21 mouse cellular contexts compared by ENCODE assay signal in genomic region chr11:100465229-100465792, GRCm38 (mm10). TPM values are rescaled to one million over a fixed set of nuclear protein-coding genes. Genes with fewer than 3 reads are reported as not detected.
"Had no signal": no experiment of that assay in that cellular context is flagged by ENCODE, and none has a peak within 500 bp of the region (broad histone marks: within the 10 kb centered on the region; RNA-seq: fewer than 3 reads in every experiment).

No protein-coding gene starts in this region.

- H3K27me3 ChIP-seq: liver, embryonic 15.5 days; midbrain, embryonic 12.5 days; midbrain, embryonic 15.5 days; neural tube, embryonic 12.5 days; neural tube, embryonic 15.5 days had no signal

- H3K9me3 ChIP-seq: liver, embryonic 15.5 days; midbrain, embryonic 12.5 days; midbrain, embryonic 15.5 days; neural tube, embryonic 12.5 days; neural tube, embryonic 15.5 days had no signal

- H3K4me2 ChIP-seq: liver, embryonic 15.5 days; midbrain, embryonic 12.5 days; midbrain, embryonic 15.5 days; neural tube, embryonic 12.5 days; neural tube, embryonic 15.5 days had no signal

- H3K4me3 ChIP-seq: left cerebral cortex, adult 2 months; liver, embryonic 15.5 days; midbrain, embryonic 12.5 days; midbrain, embryonic 15.5 days; neural tube, embryonic 12.5 days; neural tube, embryonic 15.5 days had no signal

- H3K27ac ChIP-seq: kidney, postnatal 0 days; left cerebral cortex, adult 2 months; liver, embryonic 15.5 days; midbrain, embryonic 12.5 days; midbrain, embryonic 15.5 days; neural tube, embryonic 12.5 days; neural tube, embryonic 15.5 days; stomach, postnatal 0 days had no signal

- H3K9ac ChIP-seq: liver, embryonic 15.5 days; midbrain, embryonic 12.5 days; midbrain, embryonic 15.5 days; neural tube, embryonic 12.5 days; neural tube, embryonic 15.5 days had no signal

- ATAC-seq: midbrain, embryonic 15.5 days had no signal

- DNase-seq: kidney, adult 2 months; kidney, postnatal 25 days; layer of hippocampus, postnatal 36 days; lung, adult 2 months; lung, postnatal 14 days; lung, postnatal 4 days; right cerebral cortex, adult 18-20 months; right cerebral cortex, postnatal 14 days; right cerebral cortex, postnatal 4 days; thymus, adult 2 months; thymus, postnatal 14 days; thymus, postnatal 4 days had no signal

RNA-seq across cellular contexts. Expression of gene Klhl10, which starts 23.6 kb away (rescaled TPM):
- total RNA-seq: megakaryocyte, adult 5-6 weeks had no signal

RNA-seq across cellular contexts. Expression of gene P3h4, which starts 50.7 kb away (rescaled TPM):
- total RNA-seq: megakaryocyte, adult 5-6 weeks had no signal
